Mouse (Mus musculus) stomach, embryonic 16.5 days (tissue): Measurements from ENCODE around the gene Cdkal1. TPM values are rescaled to one million over a fixed set of nuclear protein-coding genes. Genes with fewer than 3 reads are reported as not detected.

Experiments
- ATAC-seq: fragments of 200-750 bp; cut with Nextera tagmentation; 2 replicates; pipeline ENCODE4 v1.8.0; 2017; ENCODE audit warnings: moderate number of reproducible peaks, moderate TSS enrichment; ENCODE audit not compliant: insufficient read depth, low FRiP score
- H3K27ac ChIP-seq: fragments of 300-500 bp; sonication (generic); 2 replicates; pipeline ENCODE4 v1.5.1; 2014; ENCODE audit warnings: low read length
- H3K27me3 ChIP-seq: fragments of 300-500 bp; sonication (generic); 2 replicates; pipeline ENCODE4 v1.6.1; 2014; ENCODE audit warnings: low read length, control low read depth, mixed read lengths; ENCODE audit not compliant: control insufficient read depth, insufficient read depth
- H3K36me3 ChIP-seq: fragments of 300-500 bp; sonication (generic); 2 replicates; pipeline ENCODE4 v1.6.1; 2014; ENCODE audit warnings: low read length; ENCODE audit not compliant: control insufficient read depth, insufficient read depth
- H3K4me1 ChIP-seq: fragments of 300-500 bp; sonication (generic); 2 replicates; pipeline ENCODE4 v1.6.1; 2014; ENCODE audit warnings: low read length, control low read depth, mixed read lengths; ENCODE audit not compliant: control insufficient read depth, insufficient read depth
- H3K4me2 ChIP-seq: fragments of 300-500 bp; sonication (generic); 2 replicates; pipeline ENCODE4 v1.6.1; 2014; ENCODE audit warnings: low read depth, low read length, mixed read lengths
- H3K4me3 ChIP-seq: fragments of 300-500 bp; sonication (generic); replicated peaks from 2 replicates; pipeline ENCODE4 v1.5.1; 2014; ENCODE audit warnings: mild to moderate bottlenecking, low read length
- H3K9ac ChIP-seq: fragments of 300-500 bp; sonication (generic); 2 replicates; pipeline ENCODE4 v1.6.1; 2014; ENCODE audit warnings: low read length
- H3K9me3 ChIP-seq: fragments of 300-500 bp; sonication (generic); replicated peaks from 2 replicates; pipeline ENCODE4 v1.6.1; 2016; ENCODE audit warnings: low read length, control low read depth; ENCODE audit not compliant: control insufficient read depth
- WGBS: fragments of 180-500 bp; shearing (Covaris S2); extraction: QIAGEN DNeasy Blood & Tissue Kit; methylation state at CpG from one replicate; pipeline ENCODE4 v1.1.7; 2014; 5-methylcytosine and 5-hydroxymethylcytosine counted together
- polyA plus RNA-seq: library from polyadenylated mRNA; unstranded; fragments of >200 nt; fragmentation: Nextera tagmentation; extraction: Ambion mirVana; gene quantifications from 2 replicates; pipeline ENCODE4 v1.2.1, GENCODE M21; 2015

The Cdkal1 gene
- polyA plus RNA-seq, 1 experiment from 2014 or later = 29.8 TPM

- Histone ChIP-seq H3K27me3 (no peaks in the 10 kb centered on the region), H3K4me1 (no peaks in the 10 kb centered on the region), H3K27ac (no peak overlapping the region), H3K4me3 (no peak overlapping the region), H3K36me3 (no peaks in the 10 kb centered on the region), H3K9ac (no peak overlapping the region), H3K9me3 (no peaks in the 10 kb centered on the region), H3K4me2 (no peak overlapping the region)
- WGBS = 63% methylated on average over 5 of the region's 5 CpGs
- ATAC-seq = no peak
Observed at GRCm38 (mm10) chr13:29533586-29533985, 321.9 kb downstream of the Cdkal1 start.

GRCm38 (mm10) chr13:29528344-29528743, 327.1 kb downstream of the Cdkal1 start:
- H3K36me3 ChIP-seq = no peaks in the 10 kb centered on the region
- ATAC-seq = no peak; the same call in 1 of the 2 replicates
- H3K4me3 ChIP-seq = no peak overlapping the region
- 83% methylated on average over 5 of the region's 5 CpGs for WGBS
- no peak overlapping the region for H3K4me2 ChIP-seq
- no peaks in the 10 kb centered on the region for H3K4me1 ChIP-seq
- H3K27ac ChIP-seq = no peak overlapping the region
- no peaks in the 10 kb centered on the region for H3K9me3 ChIP-seq
- no peaks in the 10 kb centered on the region for H3K27me3 ChIP-seq
- H3K9ac ChIP-seq = no peak overlapping the region

GRCm38 (mm10) chr13:29521321-29521720, 334.2 kb downstream of the Cdkal1 start:
- Histone ChIP-seq H3K36me3 (no peaks in the 10 kb centered on the region), H3K4me2 (no peak overlapping the region), H3K4me3 (no peak overlapping the region), H3K9me3 (no peaks in the 10 kb centered on the region), H3K9ac (no peak overlapping the region), H3K27ac (no peak overlapping the region), H3K27me3 (no peaks in the 10 kb centered on the region), H3K4me1 (no peaks in the 10 kb centered on the region)
- WGBS = 85% methylated on average over 4 of the region's 4 CpGs
- no peak for ATAC-seq

GRCm38 (mm10) chr13:29514071-29514470, 341.4 kb downstream of the Cdkal1 start:
- Histone ChIP-seq H3K9ac (no peak overlapping the region), H3K4me2 (no peak overlapping the region), H3K4me1 (no peaks in the 10 kb centered on the region), H3K27ac (no peak overlapping the region), H3K9me3 (no peaks in the 10 kb centered on the region), H3K4me3 (no peak overlapping the region), H3K36me3 (no peaks in the 10 kb centered on the region), H3K27me3 (no peaks in the 10 kb centered on the region)
- WGBS = 54% methylated on average over 1 of the region's 1 CpGs
- no peak for ATAC-seq

- Histone ChIP-seq H3K27me3 (no peaks in the 10 kb centered on the region), H3K9ac (0 out of 2 replicates have a peak overlapping the region, but pooled peaks have one; percentile 26), H3K9me3 (no peaks in the 10 kb centered on the region), H3K4me1 (peaks cover 8% of the 10 kb centered on the region), H3K36me3 (no peaks in the 10 kb centered on the region), H3K4me2 (no peak overlapping the region), H3K4me3 (no peak overlapping the region), H3K27ac (peak overlapping the region; percentile 58; the same call in 1 of the 2 replicates)
- peak; percentile 91 for ATAC-seq
- WGBS = 48% methylated on average over 4 of the region's 4 CpGs
Observed at GRCm38 (mm10) chr13:29504861-29505568, 350.5 kb downstream of the Cdkal1 start.

- WGBS = 51% methylated on average over 6 of the region's 6 CpGs
- H3K27ac ChIP-seq = peak overlapping the region; percentile 55; the same call in 1 of the 2 replicates
- no peaks in the 10 kb centered on the region for H3K36me3 ChIP-seq
- no peak overlapping the region for H3K4me2 ChIP-seq
- H3K9me3 ChIP-seq = no peaks in the 10 kb centered on the region
- ATAC-seq = no peak
- peaks cover 8% of the 10 kb centered on the region for H3K4me1 ChIP-seq
- no peak overlapping the region for H3K4me3 ChIP-seq
- no peaks in the 10 kb centered on the region for H3K27me3 ChIP-seq
- H3K9ac ChIP-seq = no peak overlapping the region
Observed at GRCm38 (mm10) chr13:29503147-29504044, 352.1 kb downstream of the Cdkal1 start.

- 48% methylated on average over 5 of the region's 5 CpGs for WGBS
- Histone ChIP-seq H3K27ac (peak overlapping the region; percentile 5; the same call in 1 of the 2 replicates), H3K4me1 (peaks cover 8% of the 10 kb centered on the region), H3K9ac (no peak overlapping the region), H3K27me3 (no peaks in the 10 kb centered on the region), H3K4me2 (no peak overlapping the region), H3K36me3 (no peaks in the 10 kb centered on the region), H3K4me3 (no peak overlapping the region), H3K9me3 (no peaks in the 10 kb centered on the region)
- 0 out of 2 replicates have a peak, but pooled peaks have one; percentile 21 for ATAC-seq
Observed at GRCm38 (mm10) chr13:29502481-29503146, 352.9 kb downstream of the Cdkal1 start.

GRCm38 (mm10) chr13:29501173-29501572, 354.3 kb downstream of the Cdkal1 start:
- no peak overlapping the region for H3K9ac ChIP-seq
- no peaks in the 10 kb centered on the region for H3K27me3 ChIP-seq
- no peaks in the 10 kb centered on the region for H3K9me3 ChIP-seq
- no peak for ATAC-seq
- no peak overlapping the region for H3K4me3 ChIP-seq
- H3K4me2 ChIP-seq = no peak overlapping the region
- H3K27ac ChIP-seq = no peak overlapping the region
- 75% methylated on average over 2 of the region's 2 CpGs for WGBS
- no peaks in the 10 kb centered on the region for H3K36me3 ChIP-seq
- H3K4me1 ChIP-seq = peaks cover 8% of the 10 kb centered on the region
